Mouse (Mus musculus): ENCODE results near the gene Gm10053. TPM values are rescaled to one million over a fixed set of nuclear protein-coding genes. Genes with fewer than 3 reads are reported as not detected.

The Gm10053 gene
- polyA plus RNA-seq, 1 experiment from 2014 or later: 355 TPM

- Histone ChIP-seq H3K4me1 (ENCODE audit: control insufficient read depth, insufficient read depth, low read length) (peaks cover 20% of the 10 kb centered on the region), H3K27ac (ENCODE audit: low read length) (no peak overlapping the region), H3K9ac (ENCODE audit: low read depth, low read length) (no peak overlapping the region), H3K4me2 (ENCODE audit: low read depth, low read length) (peak overlapping the region; percentile 51; the same call in 1 of the 2 replicates), H3K9me3 (ENCODE audit: control insufficient read depth, low read length) (no peaks in the 10 kb centered on the region), H3K4me3 (ENCODE audit: low read length) (peak overlapping the region; percentile 38; the same call in 1 of the 2 replicates), H3K36me3 (ENCODE audit: control insufficient read depth, insufficient read depth, low read length) (no peaks in the 10 kb centered on the region), H3K27me3 (replicated peaks; ENCODE audit: control insufficient read depth, insufficient read depth, low read length) (peaks cover 63% of the 10 kb centered on the region)
- no peak for ATAC-seq
- WGBS: 4% methylated on average over 34 of the region's 34 CpGs
Observed at GRCm38 (mm10) chr19:24898737-24899577, 23.5 kb downstream of the Gm10053 start.

GRCm38 (mm10) chr19:24899578-24900544, 24.4 kb downstream of the Gm10053 start:
- Histone ChIP-seq H3K4me3 (ENCODE audit: low read length) (peak overlapping the region; percentile 38), H3K27ac (ENCODE audit: low read length) (no peak overlapping the region), H3K36me3 (ENCODE audit: control insufficient read depth, insufficient read depth, low read length) (no peaks in the 10 kb centered on the region), H3K9me3 (ENCODE audit: control insufficient read depth, low read length) (no peaks in the 10 kb centered on the region), H3K27me3 (replicated peaks; ENCODE audit: control insufficient read depth, insufficient read depth, low read length) (peaks cover 67% of the 10 kb centered on the region), H3K4me1 (ENCODE audit: control insufficient read depth, insufficient read depth, low read length) (peaks cover 20% of the 10 kb centered on the region), H3K4me2 (ENCODE audit: low read depth, low read length) (peak overlapping the region; percentile 51), H3K9ac (ENCODE audit: low read depth, low read length) (no peak overlapping the region)
- peak; percentile 46; the same call in 1 of the 2 replicates for ATAC-seq
- under 1% methylated on average over 84 of the region's 84 CpGs for WGBS

- WGBS: 1% methylated on average over 27 of the region's 27 CpGs
- peak within 1 kb of the TSS; percentile 38 for H3K4me3 ChIP-seq (ENCODE audit: low read length)
- H3K4me2 ChIP-seq (ENCODE audit: low read depth, low read length): peak within 1 kb of the TSS; percentile 51
- H3K9me3 ChIP-seq (ENCODE audit: control insufficient read depth, low read length): no peaks in the 10 kb centered on the region
- H3K27me3 ChIP-seq (replicated peaks; ENCODE audit: control insufficient read depth, insufficient read depth, low read length): peaks cover 66% of the 10 kb centered on the region
- no peak within 1 kb of the TSS for H3K9ac ChIP-seq (ENCODE audit: low read depth, low read length)
- no peak for ATAC-seq
- no peaks in the 10 kb centered on the region for H3K36me3 ChIP-seq (ENCODE audit: control insufficient read depth, insufficient read depth, low read length)
- no peak within 1 kb of the TSS for H3K27ac ChIP-seq (ENCODE audit: low read length)
- peaks cover 20% of the 10 kb centered on the region for H3K4me1 ChIP-seq (ENCODE audit: control insufficient read depth, insufficient read depth, low read length)
Observed at GRCm38 (mm10) chr19:24900581-24901220, 25.2 kb downstream of the Gm10053 start, which contains the start of gene Foxd4. Foxd4 (minus strand) TSS chr19:24901197.

GRCm38 (mm10) chr19:24901666-24902065, 26.2 kb downstream of the Gm10053 start:
- no peak for ATAC-seq
- Histone ChIP-seq H3K9ac (ENCODE audit: low read depth, low read length) (no peak overlapping the region), H3K4me3 (ENCODE audit: low read length) (no peak overlapping the region), H3K4me2 (ENCODE audit: low read depth, low read length) (no peak overlapping the region), H3K9me3 (ENCODE audit: control insufficient read depth, low read length) (no peaks in the 10 kb centered on the region), H3K36me3 (ENCODE audit: control insufficient read depth, insufficient read depth, low read length) (no peaks in the 10 kb centered on the region), H3K27me3 (replicated peaks; ENCODE audit: control insufficient read depth, insufficient read depth, low read length) (peaks cover 60% of the 10 kb centered on the region), H3K4me1 (ENCODE audit: control insufficient read depth, insufficient read depth, low read length) (peaks cover 20% of the 10 kb centered on the region), H3K27ac (ENCODE audit: low read length) (no peak overlapping the region)
- 8% methylated on average over 3 of the region's 3 CpGs for WGBS

- H3K9me3 ChIP-seq (ENCODE audit: control insufficient read depth, low read length): no peaks in the 10 kb centered on the region
- peaks cover 17% of the 10 kb centered on the region for H3K4me1 ChIP-seq (ENCODE audit: control insufficient read depth, insufficient read depth, low read length)
- H3K4me2 ChIP-seq (ENCODE audit: low read depth, low read length): no peak overlapping the region
- H3K27ac ChIP-seq (ENCODE audit: low read length): no peak overlapping the region
- no peak overlapping the region for H3K4me3 ChIP-seq (ENCODE audit: low read length)
- no peaks in the 10 kb centered on the region for H3K36me3 ChIP-seq (ENCODE audit: control insufficient read depth, insufficient read depth, low read length)
- peaks cover 55% of the 10 kb centered on the region for H3K27me3 ChIP-seq (replicated peaks; ENCODE audit: control insufficient read depth, insufficient read depth, low read length)
- WGBS: 6% methylated on average over 2 of the region's 2 CpGs
- ATAC-seq: no peak
- no peak overlapping the region for H3K9ac ChIP-seq (ENCODE audit: low read depth, low read length)
Observed at GRCm38 (mm10) chr19:24902256-24902655, 26.8 kb downstream of the Gm10053 start.

GRCm38 (mm10) chr19:24902821-24903220, 27.3 kb downstream of the Gm10053 start:
- peaks cover 12% of the 10 kb centered on the region for H3K4me1 ChIP-seq (ENCODE audit: control insufficient read depth, insufficient read depth, low read length)
- WGBS: 48% methylated on average over 2 of the region's 2 CpGs
- H3K36me3 ChIP-seq (ENCODE audit: control insufficient read depth, insufficient read depth, low read length): no peaks in the 10 kb centered on the region
- ATAC-seq: no peak
- no peaks in the 10 kb centered on the region for H3K9me3 ChIP-seq (ENCODE audit: control insufficient read depth, low read length)
- H3K27ac ChIP-seq (ENCODE audit: low read length): no peak overlapping the region
- H3K4me2 ChIP-seq (ENCODE audit: low read depth, low read length): no peak overlapping the region
- H3K9ac ChIP-seq (ENCODE audit: low read depth, low read length): no peak overlapping the region
- no peak overlapping the region for H3K4me3 ChIP-seq (ENCODE audit: low read length)
- peaks cover 49% of the 10 kb centered on the region for H3K27me3 ChIP-seq (replicated peaks; ENCODE audit: control insufficient read depth, insufficient read depth, low read length)

GRCm38 (mm10) chr19:24907655-24908054, 32.2 kb downstream of the Gm10053 start:
- no peak for ATAC-seq
- Histone ChIP-seq H3K27me3 (replicated peaks; ENCODE audit: control insufficient read depth, insufficient read depth, low read length) (peaks cover 17% of the 10 kb centered on the region), H3K9me3 (ENCODE audit: control insufficient read depth, low read length) (no peaks in the 10 kb centered on the region), H3K4me2 (ENCODE audit: low read depth, low read length) (no peak overlapping the region), H3K9ac (ENCODE audit: low read depth, low read length) (no peak overlapping the region), H3K27ac (ENCODE audit: low read length) (no peak overlapping the region), H3K36me3 (ENCODE audit: control insufficient read depth, insufficient read depth, low read length) (no peaks in the 10 kb centered on the region), H3K4me3 (ENCODE audit: low read length) (no peak overlapping the region), H3K4me1 (ENCODE audit: control insufficient read depth, insufficient read depth, low read length) (no peaks in the 10 kb centered on the region)
- WGBS: 95% methylated on average over 5 of the region's 6 CpGs

GRCm38 (mm10) chr19:24908385-24909155, 33.1 kb downstream of the Gm10053 start:
- no peak overlapping the region for H3K4me3 ChIP-seq (ENCODE audit: low read length)
- no peaks in the 10 kb centered on the region for H3K9me3 ChIP-seq (ENCODE audit: control insufficient read depth, low read length)
- H3K36me3 ChIP-seq (ENCODE audit: control insufficient read depth, insufficient read depth, low read length): no peaks in the 10 kb centered on the region
- no peak overlapping the region for H3K9ac ChIP-seq (ENCODE audit: low read depth, low read length)
- H3K27ac ChIP-seq (ENCODE audit: low read length): no peak overlapping the region
- H3K4me2 ChIP-seq (ENCODE audit: low read depth, low read length): no peak overlapping the region
- 91% methylated on average over 3 of the region's 3 CpGs for WGBS
- no peak for ATAC-seq
- H3K4me1 ChIP-seq (ENCODE audit: control insufficient read depth, insufficient read depth, low read length): no peaks in the 10 kb centered on the region
- peaks cover 10% of the 10 kb centered on the region for H3K27me3 ChIP-seq (replicated peaks; ENCODE audit: control insufficient read depth, insufficient read depth, low read length)

Data from intestine, embryonic 16.5 days (tissue).